Mouse (Mus musculus): ENCODE results near the gene Arid1b.

The Arid1b gene

GRCm38 (mm10) chr17:5205163-5205581, 211.0 kb downstream of the Arid1b start:
- DNase-seq (ENCODE audit: extremely low spot score, low read depth, low spot score): no peak

GRCm38 (mm10) chr17:5206731-5207130, 212.6 kb downstream of the Arid1b start:
- no peak for DNase-seq (ENCODE audit: extremely low spot score, low read depth, low spot score)

DNA sequence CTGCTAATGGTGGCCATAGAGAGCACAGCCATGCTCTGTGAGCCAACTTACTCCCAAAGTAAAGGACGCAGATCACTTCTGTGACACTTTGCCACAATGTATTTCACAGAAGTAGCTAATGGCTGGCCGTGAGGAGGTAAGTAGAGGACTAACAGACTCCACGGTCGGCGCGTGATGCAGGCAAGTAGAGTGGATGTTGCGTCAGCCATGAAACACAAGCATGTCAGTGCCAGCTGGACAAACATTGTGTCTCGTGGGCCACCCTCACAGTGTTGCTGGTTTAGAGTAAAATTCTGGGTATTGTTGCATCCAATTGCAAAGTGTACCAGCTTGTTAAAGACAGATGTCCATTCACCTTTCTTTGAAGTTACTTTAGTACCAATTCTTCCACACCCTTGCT, 213.7 kb downstream of the Arid1b start:
- no peak for DNase-seq (ENCODE audit: extremely low spot score, low read depth, low spot score)

- DNase-seq (ENCODE audit: extremely low spot score, low read depth, low spot score): no peak
These were observed 214.2 kb downstream of the Arid1b start for GRCm38 (mm10) chr17:5208362-5208761.

DNA sequence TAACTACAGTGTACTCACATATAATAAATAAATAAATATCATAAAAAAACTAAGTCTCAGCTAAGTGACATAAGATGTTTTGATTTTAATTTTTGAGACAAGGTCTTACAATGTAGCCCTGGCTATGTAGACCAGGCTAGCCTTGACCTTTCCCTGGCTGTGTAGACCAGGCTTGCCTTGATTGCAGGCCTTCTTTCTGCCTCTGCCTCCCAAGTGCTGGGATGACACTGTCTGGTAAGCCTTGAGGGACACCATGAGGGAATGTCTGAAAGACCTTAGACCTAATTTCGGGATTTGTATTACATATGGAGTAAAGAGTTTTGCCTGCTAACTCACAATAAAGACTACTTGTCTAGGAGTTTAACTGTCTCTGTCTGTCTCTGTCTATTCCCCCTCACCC, 214.9 kb downstream of the Arid1b start:
- DNase-seq (ENCODE audit: extremely low spot score, low read depth, low spot score): no peak

GRCm38 (mm10) chr17:5210101-5210727, 216.1 kb downstream of the Arid1b start:
- no peak for DNase-seq (ENCODE audit: extremely low spot score, low read depth, low spot score)

GRCm38 (mm10) chr17:5210891-5211290, 216.8 kb downstream of the Arid1b start:
- no peak for DNase-seq (ENCODE audit: extremely low spot score, low read depth, low spot score)

GRCm38 (mm10) chr17:5212166-5212565, 218.0 kb downstream of the Arid1b start:
- no peak for DNase-seq (ENCODE audit: extremely low spot score, low read depth, low spot score)

GRCm38 (mm10) chr17:5213441-5213840, 219.3 kb downstream of the Arid1b start:
- no peak for DNase-seq (ENCODE audit: extremely low spot score, low read depth, low spot score)

- no peak for DNase-seq (ENCODE audit: extremely low spot score, low read depth, low spot score)
These were observed 221.2 kb downstream of the Arid1b start for GRCm38 (mm10) chr17:5215352-5215751.

- no peak for DNase-seq (ENCODE audit: extremely low spot score, low read depth, low spot score)
These were observed 222.9 kb downstream of the Arid1b start for GRCm38 (mm10) chr17:5216965-5217546.

GRCm38 (mm10) chr17:5217852-5218845, 224.0 kb downstream of the Arid1b start:
- no peak for DNase-seq (ENCODE audit: extremely low spot score, low read depth, low spot score)

GRCm38 (mm10) chr17:5218955-5219557, 224.9 kb downstream of the Arid1b start:
- no peak for DNase-seq (ENCODE audit: extremely low spot score, low read depth, low spot score)

- no peak for DNase-seq (ENCODE audit: extremely low spot score, low read depth, low spot score)
These were observed 226.9 kb downstream of the Arid1b start for GRCm38 (mm10) chr17:5221041-5221440.

DNA sequence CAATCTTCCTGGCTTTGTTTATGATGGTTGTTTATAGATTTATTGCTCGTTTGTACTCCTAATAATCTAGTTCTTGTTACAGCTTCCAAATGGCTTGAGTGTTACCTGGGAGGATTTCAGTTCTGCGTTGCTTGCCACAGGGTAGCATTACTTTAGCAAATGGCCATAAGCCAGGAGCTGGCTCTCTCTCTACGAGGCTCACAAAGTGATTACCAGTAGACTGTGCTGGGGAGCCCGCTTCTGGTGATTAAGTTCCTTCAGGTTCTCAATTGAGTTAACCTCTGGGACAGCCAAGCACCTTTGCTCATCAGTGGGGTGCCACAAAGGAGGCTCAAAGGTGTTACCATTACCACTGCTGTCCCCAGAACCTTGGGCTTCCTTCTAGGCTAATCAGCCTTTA, 227.4 kb downstream of the Arid1b start:
- DNase-seq (ENCODE audit: extremely low spot score, low read depth, low spot score): no peak

DNA sequence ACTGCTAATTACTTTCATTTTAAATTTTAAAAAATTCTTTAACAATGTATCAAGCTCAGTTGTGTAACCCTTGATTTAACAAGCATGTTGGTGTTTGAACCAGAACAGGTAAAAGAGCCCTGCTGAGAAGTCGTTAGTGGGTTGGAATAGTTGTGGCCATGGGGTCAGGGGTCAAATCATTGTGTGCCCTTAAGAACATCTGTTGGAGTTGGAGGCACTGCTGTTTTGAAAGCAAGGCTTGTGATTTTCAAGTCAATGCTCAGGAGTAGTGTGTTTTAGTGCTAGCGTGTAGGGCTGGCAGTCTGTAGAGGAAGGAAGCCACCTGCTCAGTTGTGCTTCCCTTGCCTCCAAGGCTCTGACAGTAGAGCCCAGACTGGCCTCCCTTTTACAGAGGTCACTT, 228.7 kb downstream of the Arid1b start:
- no peak for DNase-seq (ENCODE audit: extremely low spot score, low read depth, low spot score)

DNA sequence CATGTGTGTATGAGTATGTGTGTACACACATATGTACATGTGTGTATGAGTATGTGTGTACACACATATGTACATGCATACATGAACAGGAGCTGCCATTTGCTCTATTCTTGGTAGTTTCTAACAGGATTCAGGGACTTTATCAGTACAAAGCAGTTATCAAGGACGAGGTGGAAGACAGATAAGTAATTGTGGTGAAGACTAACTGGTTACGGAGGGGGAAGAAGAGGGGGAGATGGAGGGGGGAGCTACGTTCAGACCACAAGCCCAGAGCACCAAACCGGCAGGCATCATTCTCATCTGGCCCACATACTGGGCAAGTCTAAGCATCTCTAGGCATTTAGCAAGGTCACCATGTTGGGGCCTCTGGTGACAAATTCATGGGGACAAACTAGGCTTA, 230.8 kb downstream of the Arid1b start:
- no peak for DNase-seq (ENCODE audit: extremely low spot score, low read depth, low spot score)

GRCm38 (mm10) chr17:5227136-5227535, 233.0 kb downstream of the Arid1b start:
- DNase-seq (ENCODE audit: extremely low spot score, low read depth, low spot score): no peak

- DNase-seq (ENCODE audit: extremely low spot score, low read depth, low spot score): no peak
These were observed 234.0 kb downstream of the Arid1b start for GRCm38 (mm10) chr17:5227950-5228615.

- no peak for DNase-seq (ENCODE audit: extremely low spot score, low read depth, low spot score)
These were observed 234.6 kb downstream of the Arid1b start for GRCm38 (mm10) chr17:5228616-5229250.

Data from hindlimb bud, embryonic 11.5 days (tissue).